8 mouse cellular contexts compared by ENCODE assay signal in genomic region chr19:16028746-16029252, GRCm38 (mm10). TPM values are rescaled to one million over a fixed set of nuclear protein-coding genes. Genes with fewer than 3 reads are reported as not detected.
A peak's percentile ranks its signal among the peaks of the same experiment; 100 is the strongest.
DNase-seq lines count a peak whose midpoint lies in the region; ATAC-seq and TF ChIP-seq lines count a peak whose summit lies in the region.

No protein-coding gene starts in this region.

- ATAC-seq in kidney, embryonic 16.5 days (ENCODE audit: low FRiP score, low TSS enrichment), result peak; percentile 23; the same call in 1 of the 2 replicates
- ATAC-seq in hematopoietic stem cell, adult 5-6 weeks (replicated peaks in 1 of 2; ENCODE audit: insufficient read depth in 1 of 2, low FRiP score in 2 of 2, low TSS enrichment in 1 of 2, low read depth in 1 of 2, poor library complexity in 2 of 2, severe bottlenecking in 2 of 2), result peak; percentile 20 to 22; a peak in 1 of 4 replicates
- ATAC-seq in lung, postnatal 0 days, result 0 out of 2 replicates have a peak, but pooled peaks have one; percentile 16

- TF ChIP-seq EP300 in lung, postnatal 0 days (IDR thresholded peaks at IDR 0.05), result no peak

- peak overlapping the region; percentile 18; the same call in 1 of the 2 replicates for H3K9ac ChIP-seq in kidney, embryonic 16.5 days (replicated peaks; ENCODE audit: low read length)
- 0 out of 2 replicates have a peak overlapping the region, but pooled peaks have one; percentile 12 for H3K9ac ChIP-seq in lung, postnatal 0 days (replicated peaks; ENCODE audit: low read depth)

- DNase-seq in kidney, adult 8-10 months, result no peak
- DNase-seq in lung, postnatal 0 days (ENCODE audit: low spot score), result no peak
- DNase-seq in yolk sac, embryonic 10.5 days (ENCODE audit: low spot score), result peak; percentile 37
- DNase-seq in cerebellum, adult 18-20 months, result no peak
- no peak for DNase-seq in thymus, postnatal 14 days

- no peaks in the 10 kb centered on the region for H3K4me1 ChIP-seq in kidney, embryonic 16.5 days (ENCODE audit: insufficient read depth, low read length)
- peaks cover 21% of the 10 kb centered on the region for H3K4me1 ChIP-seq in bone marrow macrophage, adult 2 months (ENCODE audit: control insufficient read depth, insufficient read depth, low read length)
- no peaks in the 10 kb centered on the region for H3K4me1 ChIP-seq in lung, postnatal 0 days (ENCODE audit: insufficient read depth, low read depth, low read length)

- TF ChIP-seq CTCF in bone marrow macrophage, adult 2 months (IDR thresholded peaks at IDR 0.05; ENCODE audit: low read depth, low read length), result no peak
- TF ChIP-seq CTCF in lung, postnatal 0 days (IDR thresholded peaks at IDR 0.05), result no peak

- no peaks in the 10 kb centered on the region for H3K9me3 ChIP-seq in kidney, embryonic 16.5 days (ENCODE audit: low read length)
- H3K9me3 ChIP-seq in lung, postnatal 0 days (ENCODE audit: low read length), result no peaks in the 10 kb centered on the region

- H3K27ac ChIP-seq in kidney, embryonic 16.5 days (ENCODE audit: low read length), result no peak overlapping the region
- H3K27ac ChIP-seq in bone marrow macrophage, adult 2 months (ENCODE audit: insufficient read depth, low read depth, low read length), result peak overlapping the region; percentile 82
- H3K27ac ChIP-seq in lung, postnatal 0 days (ENCODE audit: low read length), result no peak overlapping the region

- no peaks in the 10 kb centered on the region for H3K36me3 ChIP-seq in kidney, embryonic 16.5 days (ENCODE audit: insufficient read depth, low read length)
- no peaks in the 10 kb centered on the region for H3K36me3 ChIP-seq in lung, postnatal 0 days (ENCODE audit: insufficient read depth, low read length)

- no peak for TF ChIP-seq POLR2A in bone marrow macrophage, adult 2 months (IDR thresholded peaks at IDR 0.05; ENCODE audit: borderline replicate concordance, low read depth, low read length)

- WGBS in kidney, embryonic 16.5 days, result 37% methylated on average over 5 of the region's 5 CpGs
- 32% methylated on average over 5 of the region's 5 CpGs for whole genome bisulfite sequencing in lung, postnatal 0 days

- H3K4me3 ChIP-seq in kidney, embryonic 16.5 days (ENCODE audit: low read length), result peak overlapping the region; percentile 40
- H3K4me3 ChIP-seq in bone marrow macrophage, adult 2 months (ENCODE audit: insufficient read depth, low read length), result peak overlapping the region; percentile 56
- peak overlapping the region; percentile 40; the same call in 1 of the 2 replicates for H3K4me3 ChIP-seq in lung, postnatal 0 days (ENCODE audit: low read depth, low read length)

- H3K4me2 ChIP-seq in kidney, embryonic 16.5 days (replicated peaks; ENCODE audit: low read depth, low read length), result peak overlapping the region; percentile 53
- peak overlapping the region; percentile 55 for H3K4me2 ChIP-seq in lung, postnatal 0 days (replicated peaks; ENCODE audit: low read depth, low read length)

- H3K27me3 ChIP-seq in kidney, embryonic 16.5 days (ENCODE audit: insufficient read depth, low read length), result no peaks in the 10 kb centered on the region
- H3K27me3 ChIP-seq in lung, postnatal 0 days (replicated peaks; ENCODE audit: insufficient read depth, low read length), result no peaks in the 10 kb centered on the region

RNA-seq across cellular contexts. Expression of gene Cep78, which starts 44.0 kb away (rescaled TPM):
- 25.4 and 27.4 TPM in 2 replicates for polyA plus RNA-seq in kidney, embryonic 16.5 days (2015; fragmentation: Nextera tagmentation; extraction: Ambion mirVana)
- 9.2 and 11.2 TPM in 2 replicates for polyA plus RNA-seq in bone marrow macrophage, adult 2 months (2012; ENCODE audit: insufficient read depth, insufficient read length, missing spikeins)
- total RNA-seq in hematopoietic stem cell, adult 5-6 weeks (2017), result 18.1 and 19.5 TPM in 2 replicates
- polyA plus RNA-seq in lung, postnatal 0 days (2015; fragmentation: Nextera tagmentation; extraction: Ambion mirVana), result 10.4 and 12.3 TPM in 2 replicates
